ENCODE assay signal across 10 mouse cellular contexts in the genomic region with DNA sequence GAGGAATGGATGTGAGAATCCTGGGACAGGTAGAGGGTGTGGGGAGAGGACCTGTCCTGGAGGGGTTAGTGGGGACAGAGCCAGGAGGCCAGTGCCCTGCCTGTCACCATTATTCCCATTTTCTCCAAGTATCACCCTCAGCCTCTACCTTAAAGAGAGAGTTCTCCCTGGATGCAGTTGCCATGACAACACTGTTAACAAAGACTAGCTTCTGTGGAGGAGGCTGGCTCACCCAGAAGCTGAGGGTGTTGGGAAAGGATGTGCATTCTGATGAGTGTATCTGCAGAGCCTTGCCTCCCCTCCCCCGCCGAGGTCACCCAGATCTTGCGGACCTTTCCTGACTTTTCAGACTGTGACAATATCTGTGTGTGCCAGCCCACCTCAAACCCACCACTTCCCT. TPM values are rescaled to one million over a fixed set of nuclear protein-coding genes. Genes with fewer than 3 reads are reported as not detected.
DNase-seq lines count a peak whose midpoint lies in the region; ATAC-seq and TF ChIP-seq lines count a peak whose summit lies in the region.
"Had no signal": no experiment of that assay in that cellular context is flagged by ENCODE, and none has a peak within 500 bp of the region (broad histone marks: within the 10 kb centered on the region; RNA-seq: fewer than 3 reads in every experiment).

No protein-coding gene starts in this region.

- no peak for TF ChIP-seq EP300 in stomach, postnatal 0 days (optimal IDR thresholded peaks at IDR 0.05)

- no peak overlapping the region for H3K9ac ChIP-seq in neural tube, embryonic 11.5 days (ENCODE audit: low read length)
- H3K9ac ChIP-seq in hindbrain, embryonic 14.5 days = no peak overlapping the region
- H3K9ac ChIP-seq in midbrain, embryonic 12.5 days (replicated peaks) = no peak overlapping the region
- H3K9ac ChIP-seq in stomach, postnatal 0 days (ENCODE audit: low read length) = no peak overlapping the region
- H3K9ac ChIP-seq: liver, embryonic 14.5 days had no signal

- H3K27ac ChIP-seq in neural tube, embryonic 11.5 days (ENCODE audit: low read depth, low read length) = no peak overlapping the region
- peak overlapping the region; percentile 61 for H3K27ac ChIP-seq in hindbrain, embryonic 14.5 days
- H3K27ac ChIP-seq in midbrain, embryonic 12.5 days (replicated peaks) = no peak overlapping the region
- no peak overlapping the region for H3K27ac ChIP-seq in stomach, postnatal 0 days (replicated peaks)
- H3K27ac ChIP-seq: liver, embryonic 14.5 days had no signal

- 50% methylated on average over 3 of the region's 3 CpGs for WGBS in neural tube, embryonic 11.5 days
- whole genome bisulfite sequencing in hindbrain, embryonic 14.5 days = 30% methylated on average over 3 of the region's 3 CpGs
- WGBS in midbrain, embryonic 12.5 days = 36% methylated on average over 3 of the region's 3 CpGs
- WGBS in stomach, postnatal 0 days = 76% methylated on average over 3 of the region's 3 CpGs

- ATAC-seq in neural tube, embryonic 11.5 days (ENCODE audit: insufficient read depth, low FRiP score, low TSS enrichment) = no peak
- ATAC-seq in hindbrain, embryonic 14.5 days (ENCODE audit: low FRiP score) = peak; percentile 74
- ATAC-seq in midbrain, embryonic 12.5 days (ENCODE audit: low FRiP score, low read depth) = peak; percentile 41; the same call in 1 of the 2 replicates
- ATAC-seq in stomach, postnatal 0 days (ENCODE audit: low FRiP score, low TSS enrichment) = no peak

- H3K9me3 ChIP-seq in neural tube, embryonic 11.5 days (ENCODE audit: control insufficient read depth, low read length) = no peaks in the 10 kb centered on the region
- no peaks in the 10 kb centered on the region for H3K9me3 ChIP-seq in hindbrain, embryonic 14.5 days (ENCODE audit: control insufficient read depth, low read length)
- H3K9me3 ChIP-seq in midbrain, embryonic 12.5 days = no peaks in the 10 kb centered on the region
- H3K9me3 ChIP-seq in stomach, postnatal 0 days (ENCODE audit: control insufficient read depth, low read length) = no peaks in the 10 kb centered on the region

- H3K4me3 ChIP-seq in neural tube, embryonic 11.5 days (ENCODE audit: low read depth, low read length) = no peak overlapping the region
- H3K4me3 ChIP-seq in hindbrain, embryonic 14.5 days (replicated peaks; ENCODE audit: low read length) = no peak overlapping the region
- H3K4me3 ChIP-seq in midbrain, embryonic 12.5 days = no peak overlapping the region
- H3K4me3 ChIP-seq in stomach, postnatal 0 days (ENCODE audit: low read depth, low read length) = no peak overlapping the region

- TF ChIP-seq CTCF in stomach, postnatal 0 days (IDR thresholded peaks at IDR 0.05; ENCODE audit: low read depth) = no peak

- H3K27me3 ChIP-seq in neural tube, embryonic 11.5 days (ENCODE audit: control insufficient read depth, insufficient read depth, low read length) = peaks cover 20% of the 10 kb centered on the region
- peaks cover 15% of the 10 kb centered on the region for H3K27me3 ChIP-seq in hindbrain, embryonic 14.5 days (ENCODE audit: control insufficient read depth, insufficient read depth, low read length)
- H3K27me3 ChIP-seq in midbrain, embryonic 12.5 days = peaks cover 44% of the 10 kb centered on the region
- H3K27me3 ChIP-seq in stomach, postnatal 0 days (ENCODE audit: control insufficient read depth, insufficient read depth, low read length) = peaks cover 2% of the 10 kb centered on the region; the same call in 1 of the 2 replicates

- DNase-seq in neural tube, embryonic 11.5 days (ENCODE audit: low spot score) = peak; percentile 33
- DNase-seq in neural tube, embryonic 10.5 days (ENCODE audit: extremely low spot score, low spot score) = no peak
- DNase-seq in hindbrain, embryonic 14.5 days (ENCODE audit: low spot score) = peak; percentile 67
- peak; percentile 55 for DNase-seq in right cerebral cortex, postnatal 4 days
- DNase-seq in gastrocnemius, postnatal 25 days = no peak
- no peak for DNase-seq in stomach, postnatal 0 days (ENCODE audit: low spot score)
- DNase-seq in spleen, postnatal 10 days (ENCODE audit: low spot score in 2 of 2) = no peak
- DNase-seq: kidney, postnatal 10 days had no signal

- no peak overlapping the region for H3K4me2 ChIP-seq in neural tube, embryonic 11.5 days (ENCODE audit: low read depth)
- no peak overlapping the region for H3K4me2 ChIP-seq in hindbrain, embryonic 14.5 days (replicated peaks)
- H3K4me2 ChIP-seq in midbrain, embryonic 12.5 days (replicated peaks) = no peak overlapping the region
- H3K4me2 ChIP-seq in stomach, postnatal 0 days (replicated peaks; ENCODE audit: low read depth) = no peak overlapping the region

- peaks cover 6% of the 10 kb centered on the region; the same call in 1 of the 2 replicates for H3K4me1 ChIP-seq in neural tube, embryonic 11.5 days (ENCODE audit: control insufficient read depth, insufficient read depth, low read length)
- peaks cover 23% of the 10 kb centered on the region for H3K4me1 ChIP-seq in hindbrain, embryonic 14.5 days (replicated peaks; ENCODE audit: control insufficient read depth, insufficient read depth, low read length)
- peaks cover 24% of the 10 kb centered on the region for H3K4me1 ChIP-seq in midbrain, embryonic 12.5 days
- no peaks in the 10 kb centered on the region for H3K4me1 ChIP-seq in stomach, postnatal 0 days (replicated peaks; ENCODE audit: control insufficient read depth, insufficient read depth)

- no peaks in the 10 kb centered on the region for H3K36me3 ChIP-seq in neural tube, embryonic 11.5 days (ENCODE audit: control insufficient read depth, insufficient read depth, low read length)
- H3K36me3 ChIP-seq in hindbrain, embryonic 14.5 days (replicated peaks; ENCODE audit: control insufficient read depth, insufficient read depth) = no peaks in the 10 kb centered on the region
- no peaks in the 10 kb centered on the region for H3K36me3 ChIP-seq in midbrain, embryonic 12.5 days
- H3K36me3 ChIP-seq in stomach, postnatal 0 days (ENCODE audit: control insufficient read depth, insufficient read depth, low read length) = no peaks in the 10 kb centered on the region

RNA-seq across cellular contexts. Expression of a gene that starts 4.7 kb away (rescaled TPM):
- 0.13 and 0.14 TPM in 2 replicates for polyA plus RNA-seq in neural tube, embryonic 11.5 days (2014; fragmentation: Nextera tagmentation; extraction: Ambion mirVana)
- 1.5 and 2.3 TPM in 2 replicates for polyA plus RNA-seq in hindbrain, embryonic 14.5 days (2014; fragmentation: Nextera tagmentation; extraction: Ambion mirVana)
- polyA plus RNA-seq in midbrain, embryonic 12.5 days (2016; fragmentation: Nextera tagmentation; extraction: Ambion mirVana) = 0.20 and 0.22 TPM in 2 replicates
- under 1 TPM; 0.29 to 0.33 TPM for total RNA-seq in gastrocnemius, postnatal 25 days (2021)
- polyA plus RNA-seq in stomach, postnatal 0 days (2015; fragmentation: Nextera tagmentation; extraction: Ambion mirVana) = 0.13 and 0.19 TPM in 2 replicates

Comparison
In these comparisons a context has a peak if more than half of its experiments do, and no peak if none do; other contexts are left out.
1. DNase-seq: peak in neural tube, embryonic 11.5 days (single experiment), hindbrain, embryonic 14.5 days (single experiment) and right cerebral cortex, postnatal 4 days (single experiment); none in neural tube, embryonic 10.5 days (single experiment), gastrocnemius, postnatal 25 days (single experiment), stomach, postnatal 0 days (single experiment) and spleen, postnatal 10 days (0 of 2).
2. ATAC-seq: peak in hindbrain, embryonic 14.5 days (single experiment) and midbrain, embryonic 12.5 days (single experiment); none in neural tube, embryonic 11.5 days (single experiment) and stomach, postnatal 0 days (single experiment).